Mouse (Mus musculus) ES-Bruce4 (cell line): ENCODE results near the gene Lnpep. TPM values are rescaled to one million over a fixed set of nuclear protein-coding genes. Genes with fewer than 3 reads are reported as not detected.

Source experiments
- H3K27ac ChIP-seq: 2 replicates; pipeline ENCODE4 v1.5.1; 2012; ENCODE audit warnings: low read length, inconsistent platforms; ENCODE audit not compliant: insufficient read depth
- H3K27me3 ChIP-seq: 2 replicates; pipeline ENCODE4 v1.6.1; 2012; ENCODE audit warnings: mild to moderate bottlenecking, low read length, inconsistent platforms; ENCODE audit not compliant: control insufficient read depth, poor library complexity, insufficient read depth, severe bottlenecking
- H3K36me3 ChIP-seq: 2 replicates; pipeline ENCODE4 v1.6.1; 2012; ENCODE audit warnings: inconsistent platforms, mild to moderate bottlenecking, low read length, moderate library complexity; ENCODE audit not compliant: control insufficient read depth, poor library complexity, insufficient read depth, severe bottlenecking
- H3K4me1 ChIP-seq: one replicate; pipeline ENCODE4 v1.8.1; 2011; ENCODE audit warnings: low read length; ENCODE audit not compliant: control insufficient read depth, insufficient read depth
- H3K4me3 ChIP-seq: 2 replicates; pipeline ENCODE4 v1.5.1; 2011; ENCODE audit warnings: low read depth, mild to moderate bottlenecking, low read length
- H3K9ac ChIP-seq: 2 replicates; pipeline ENCODE4 v1.6.1; 2012; ENCODE audit warnings: low read depth, mild to moderate bottlenecking, inconsistent platforms; ENCODE audit not compliant: poor library complexity, severe bottlenecking
- H3K9me3 ChIP-seq: replicated peaks from 2 replicates; pipeline ENCODE4 v1.6.1; 2012; ENCODE audit warnings: mild to moderate bottlenecking, low read length, inconsistent platforms; ENCODE audit not compliant: control insufficient read depth, poor library complexity, insufficient read depth, severe bottlenecking
- CTCF ChIP-seq: IDR thresholded peaks from one replicate; pipeline ENCODE4 v1.8.1; 2011; ENCODE audit warnings: low read depth, low read length
- EP300 ChIP-seq: IDR thresholded peaks from 2 replicates; pipeline ENCODE4 v1.6.1; 2011; ENCODE audit warnings: low read depth, low read length; ENCODE audit not compliant: insufficient read depth
- POLR2A ChIP-seq: IDR thresholded peaks from one replicate; pipeline ENCODE4 v1.8.1; 2011; ENCODE audit warnings: low read length; ENCODE audit not compliant: insufficient read depth
- polyA plus RNA-seq: library from polyadenylated mRNA; stranded (reverse); fragments of >200 nt; gene quantifications from 2 replicates; pipeline ENCODE4 v1.2.4, GENCODE M21; 2011; ENCODE audit warnings: low read depth; ENCODE audit not compliant: missing spikeins, insufficient read depth, insufficient read length

The Lnpep gene
- polyA plus RNA-seq, 1 experiment = 60.5 TPM

DNA sequence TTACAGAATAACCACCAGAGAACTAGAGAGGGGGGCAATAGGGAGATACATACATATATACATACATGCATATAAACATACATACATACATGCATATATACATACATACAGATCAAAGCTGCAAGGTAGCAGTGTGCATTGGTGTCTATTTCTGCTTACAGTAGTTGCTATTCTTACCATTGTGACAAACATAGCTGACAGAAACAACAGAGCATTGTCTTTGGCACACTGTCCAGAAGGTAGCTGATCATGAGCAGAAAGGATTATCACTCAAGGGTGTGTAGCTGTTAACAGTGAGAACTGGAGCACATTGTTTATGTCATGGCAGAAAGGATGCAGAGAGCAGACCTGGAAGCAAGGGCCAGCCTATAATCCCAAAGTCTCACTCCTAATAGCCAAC, 22.1 kb downstream of the Lnpep start:
- Histone ChIP-seq H3K27ac (no peak overlapping the region), H3K4me3 (no peak overlapping the region), H3K9me3 (no peaks in the 10 kb centered on the region), H3K9ac (no peak overlapping the region), H3K36me3 (no peaks in the 10 kb centered on the region), H3K27me3 (no peaks in the 10 kb centered on the region), H3K4me1 (peaks cover 2% of the 10 kb centered on the region)
- TF ChIP-seq EP300 (no peak), POLR2A (no peak), CTCF (no peak)

DNA sequence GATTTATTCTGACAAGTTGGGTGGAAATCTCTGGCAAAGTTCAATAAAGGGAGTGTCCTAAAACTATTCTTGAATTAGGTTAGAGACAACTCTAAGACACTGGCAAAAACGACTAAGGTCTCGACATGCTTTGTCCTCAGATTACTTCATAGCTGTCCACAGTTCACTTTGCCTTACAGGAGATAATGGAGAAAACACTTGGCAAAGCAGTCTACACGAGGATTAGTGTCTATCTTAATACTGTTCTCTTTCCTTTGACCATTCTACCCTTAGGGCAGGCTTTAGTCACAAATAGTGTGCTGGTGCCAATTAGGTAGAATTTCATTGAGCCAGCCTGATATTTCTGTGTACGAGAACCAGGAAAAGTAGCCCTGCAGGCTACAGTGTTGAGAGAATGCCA, 22.5 kb downstream of the Lnpep start:
- H3K4me3 ChIP-seq = no peak overlapping the region
- no peak overlapping the region for H3K27ac ChIP-seq
- H3K36me3 ChIP-seq = no peaks in the 10 kb centered on the region
- H3K27me3 ChIP-seq = no peaks in the 10 kb centered on the region
- H3K9ac ChIP-seq = no peak overlapping the region
- H3K4me1 ChIP-seq = peaks cover 2% of the 10 kb centered on the region
- H3K9me3 ChIP-seq = no peaks in the 10 kb centered on the region
- no peak for TF ChIP-seq EP300
- no peak for TF ChIP-seq CTCF
- TF ChIP-seq POLR2A = no peak

DNA sequence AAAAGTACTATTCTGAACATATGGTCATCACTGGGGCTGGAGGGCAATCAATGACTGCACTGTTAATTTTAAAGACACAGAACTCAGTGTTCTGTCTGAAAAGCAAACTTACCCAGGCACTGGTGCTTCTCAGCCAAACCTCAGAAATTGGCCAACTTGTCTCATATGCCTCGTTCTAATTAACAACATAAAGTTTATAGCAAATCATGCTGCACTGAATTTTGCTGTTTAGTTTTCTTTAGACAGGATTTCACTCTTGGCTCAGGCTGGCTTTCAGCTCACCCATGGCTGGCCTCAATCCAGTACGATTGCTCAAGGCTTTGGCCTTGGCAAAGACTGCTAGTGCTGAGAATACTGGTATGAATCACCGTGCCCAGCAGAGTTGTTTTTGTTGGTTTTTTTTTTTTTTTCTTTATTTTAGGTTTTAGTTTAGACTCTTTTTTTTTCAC, 24.0 kb downstream of the Lnpep start:
- Histone ChIP-seq H3K27ac (no peak overlapping the region), H3K9me3 (no peaks in the 10 kb centered on the region), H3K27me3 (no peaks in the 10 kb centered on the region), H3K9ac (no peak overlapping the region), H3K4me1 (peaks cover 2% of the 10 kb centered on the region), H3K4me3 (no peak overlapping the region), H3K36me3 (no peaks in the 10 kb centered on the region)
- TF ChIP-seq CTCF (no peak), POLR2A (no peak), EP300 (no peak)

DNA sequence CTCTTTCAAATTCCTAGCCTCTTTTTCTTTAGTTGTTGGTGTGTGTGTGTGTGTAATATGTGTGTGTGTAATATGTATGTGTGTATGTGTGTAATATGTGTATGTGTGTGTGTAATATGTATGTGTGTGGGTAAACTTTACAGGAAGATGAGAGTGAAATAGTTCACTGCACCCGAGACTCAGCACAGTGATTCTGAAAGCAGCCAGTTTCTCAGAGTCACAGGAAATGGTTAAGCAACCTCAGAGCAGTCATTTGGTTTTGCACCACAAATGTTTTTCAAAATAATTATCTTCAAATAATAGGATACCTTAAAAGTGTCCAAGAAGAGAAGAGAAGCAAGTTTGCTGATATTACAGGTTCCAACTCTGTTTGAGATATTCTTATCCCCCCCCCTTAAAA, 24.8 kb downstream of the Lnpep start:
- no peaks in the 10 kb centered on the region for H3K27me3 ChIP-seq
- TF ChIP-seq EP300 (no peak), CTCF (no peak), POLR2A (no peak)
- no peak overlapping the region for H3K4me3 ChIP-seq
- peaks cover 2% of the 10 kb centered on the region for H3K4me1 ChIP-seq
- H3K9ac ChIP-seq = no peak overlapping the region
- no peaks in the 10 kb centered on the region for H3K9me3 ChIP-seq
- H3K27ac ChIP-seq = no peak overlapping the region
- no peaks in the 10 kb centered on the region for H3K36me3 ChIP-seq

DNA sequence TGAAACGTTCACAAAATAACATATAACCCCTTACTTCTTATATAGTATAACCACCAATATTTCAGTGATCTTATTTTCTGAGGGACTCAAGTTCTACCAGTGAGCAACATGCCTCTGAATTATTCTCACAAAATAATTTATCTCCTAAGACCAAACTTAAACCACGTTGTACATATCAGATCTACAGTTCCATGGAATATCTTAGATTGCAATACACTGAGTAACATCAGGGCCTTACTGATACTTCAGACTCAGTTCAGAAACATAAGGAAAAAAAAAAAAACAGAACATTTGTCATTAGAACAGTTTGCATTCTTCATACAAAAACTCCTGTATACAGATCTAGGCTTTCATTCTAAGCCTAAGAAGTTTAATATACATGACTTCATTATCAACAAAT, 26.5 kb downstream of the Lnpep start:
- H3K27me3 ChIP-seq = no peaks in the 10 kb centered on the region
- no peak for TF ChIP-seq EP300
- no peak for TF ChIP-seq CTCF
- TF ChIP-seq POLR2A = no peak

DNA sequence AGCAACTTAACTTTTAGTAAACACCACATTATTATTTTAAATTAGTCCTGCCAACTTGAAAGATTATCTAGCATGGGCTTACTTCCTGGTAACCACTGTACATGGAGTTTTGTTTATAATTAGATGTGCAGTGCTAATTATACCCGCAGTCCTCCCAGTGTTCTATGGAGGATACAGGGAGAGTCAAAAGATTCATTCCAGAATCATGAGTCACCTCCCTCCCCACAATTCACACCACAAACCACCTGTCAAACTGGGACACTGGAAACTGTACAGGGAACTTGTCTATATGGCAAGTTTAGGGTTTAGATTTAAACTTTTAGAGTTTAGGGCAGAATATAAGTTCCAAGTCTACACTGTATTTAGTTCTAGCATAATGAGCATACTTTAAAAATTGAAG, 31.9 kb downstream of the Lnpep start:
- no peaks in the 10 kb centered on the region for H3K27me3 ChIP-seq
- no peak overlapping the region for H3K9ac ChIP-seq
- H3K4me1 ChIP-seq = no peaks in the 10 kb centered on the region
- no peak overlapping the region for H3K4me3 ChIP-seq
- H3K9me3 ChIP-seq = no peaks in the 10 kb centered on the region; the same call in 1 of the 2 replicates
- TF ChIP-seq CTCF (no peak), EP300 (no peak), POLR2A (no peak)
- no peak overlapping the region for H3K27ac ChIP-seq
- no peaks in the 10 kb centered on the region for H3K36me3 ChIP-seq

More for the DNA sequence above, 26.5 kb downstream of the Lnpep start:
- Histone ChIP-seq H3K9ac (no peak overlapping the region), H3K9me3 (no peaks in the 10 kb centered on the region), H3K36me3 (no peaks in the 10 kb centered on the region), H3K27ac (no peak overlapping the region), H3K4me1 (no peaks in the 10 kb centered on the region), H3K4me3 (no peak overlapping the region)
